Mouse (Mus musculus) stomach, embryonic 14.5 days (tissue): ENCODE results near the gene Mpdu1. TPM values are rescaled to one million over a fixed set of nuclear protein-coding genes. Genes with fewer than 3 reads are reported as not detected.

Experiments used
- ATAC-seq: fragments of 200-750 bp; cut with Nextera tagmentation; 2 replicates; pipeline ENCODE4 v1.8.0; 2017; ENCODE audit warnings: low read depth, moderate TSS enrichment; ENCODE audit not compliant: insufficient number of reproducible peaks, insufficient read depth, low FRiP score
- H3K27ac ChIP-seq: fragments of 300-500 bp; sonication (generic); 2 replicates; pipeline ENCODE4 v1.5.1; 2014; ENCODE audit warnings: mild to moderate bottlenecking, low read length, moderate library complexity, mixed read lengths
- H3K27me3 ChIP-seq: fragments of 300-500 bp; sonication (generic); 2 replicates; pipeline ENCODE4 v1.6.1; 2014; ENCODE audit warnings: low read length, control low read depth, mixed read lengths; ENCODE audit not compliant: control insufficient read depth, insufficient read depth
- H3K36me3 ChIP-seq: fragments of 300-500 bp; sonication (generic); 2 replicates; pipeline ENCODE4 v1.6.1; 2014; ENCODE audit warnings: mild to moderate bottlenecking, control low read depth, low read length, moderate library complexity, mixed read lengths; ENCODE audit not compliant: control insufficient read depth, insufficient read depth
- H3K4me1 ChIP-seq: fragments of 300-500 bp; sonication (generic); 2 replicates; pipeline ENCODE4 v1.6.1; 2014; ENCODE audit warnings: low read length, control low read depth, mixed read lengths; ENCODE audit not compliant: control insufficient read depth, insufficient read depth
- H3K4me2 ChIP-seq: fragments of 300-500 bp; sonication (generic); replicated peaks from 2 replicates; pipeline ENCODE4 v1.6.1; 2014; ENCODE audit warnings: low read depth, low read length, control low read depth
- H3K4me3 ChIP-seq: fragments of 300-500 bp; sonication (generic); 2 replicates; pipeline ENCODE4 v1.5.1; 2014; ENCODE audit warnings: low read depth, low read length, control low read depth
- H3K9ac ChIP-seq: fragments of 300-500 bp; sonication (generic); replicated peaks from 2 replicates; pipeline ENCODE4 v1.6.1; 2014; ENCODE audit warnings: low read depth, mild to moderate bottlenecking, control low read depth, low read length, moderate library complexity, mixed read lengths
- H3K9me3 ChIP-seq: fragments of 300-500 bp; sonication (generic); 2 replicates; pipeline ENCODE4 v1.6.1; 2016; ENCODE audit warnings: low read depth, low read length, control low read depth; ENCODE audit not compliant: control insufficient read depth
- WGBS: fragments of 180-500 bp; shearing (Covaris S2); extraction: QIAGEN DNeasy Blood & Tissue Kit; methylation state at CpG from one replicate; pipeline ENCODE4 v1.1.7; 2014; 5-methylcytosine and 5-hydroxymethylcytosine counted together
- polyA plus RNA-seq: library from polyadenylated mRNA; unstranded; fragments of >200 nt; fragmentation: Nextera tagmentation; extraction: Ambion mirVana; gene quantifications from 2 replicates; pipeline ENCODE4 v1.2.1, GENCODE M21; 2014

Gene Mpdu1
- polyA plus RNA-seq, 1 experiment from 2014 or later = 49.9 TPM

- ATAC-seq = peak; percentile 50; the same call in 1 of the 2 replicates
- H3K36me3 ChIP-seq = no peaks in the 10 kb centered on the region
Observed at GRCm38 (mm10) chr11:69695046-69695360, 32.6 kb upstream of the Mpdu1 start.

GRCm38 (mm10) chr11:69693421-69693965 lies 31.1 kb upstream of the Mpdu1 start:
- H3K36me3 ChIP-seq = no peaks in the 10 kb centered on the region
- H3K27me3 ChIP-seq = no peaks in the 10 kb centered on the region
- H3K9me3 ChIP-seq = no peaks in the 10 kb centered on the region
- 49% methylated on average over 11 of the region's 11 CpGs for WGBS
- no peak overlapping the region for H3K4me3 ChIP-seq
- H3K9ac ChIP-seq = no peak overlapping the region
- no peak overlapping the region for H3K4me2 ChIP-seq
- no peak for ATAC-seq
- no peaks in the 10 kb centered on the region; the same call in 1 of the 2 replicates for H3K4me1 ChIP-seq
- H3K27ac ChIP-seq = no peak overlapping the region

More at GRCm38 (mm10) chr11:69695046-69695360, 32.6 kb upstream of the Mpdu1 start:
- WGBS = 21% methylated on average over 6 of the region's 6 CpGs
- H3K27ac ChIP-seq = no peak overlapping the region
- no peaks in the 10 kb centered on the region; the same call in 1 of the 2 replicates for H3K4me1 ChIP-seq
- H3K4me3 ChIP-seq = peak overlapping the region; percentile 50
- peak overlapping the region; percentile 72 for H3K4me2 ChIP-seq
- H3K9ac ChIP-seq = peak overlapping the region; percentile 54
- H3K9me3 ChIP-seq = no peaks in the 10 kb centered on the region
- H3K27me3 ChIP-seq = no peaks in the 10 kb centered on the region

DNA sequence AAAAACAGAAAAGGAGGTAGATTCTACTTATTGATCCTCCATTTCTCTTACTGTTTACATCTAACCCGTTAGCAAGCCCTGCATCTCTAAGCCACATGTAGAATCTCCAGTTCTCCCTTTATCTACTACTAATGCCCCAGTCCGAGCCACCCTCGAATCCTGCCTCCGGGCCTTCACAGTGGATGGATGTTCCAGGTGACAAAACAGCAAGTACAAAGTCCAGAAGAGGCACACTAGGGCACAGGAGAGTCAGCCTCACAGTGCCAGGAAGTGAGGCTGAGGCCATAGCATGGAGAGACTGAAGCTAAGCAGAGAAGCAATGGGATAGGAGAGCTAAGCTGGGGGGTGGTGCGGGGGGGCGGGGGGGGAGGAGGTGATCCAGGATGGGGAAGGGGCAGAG lies 30.4 kb upstream of the Mpdu1 start:
- no peak overlapping the region for H3K27ac ChIP-seq
- no peaks in the 10 kb centered on the region; the same call in 1 of the 2 replicates for H3K4me1 ChIP-seq
- H3K36me3 ChIP-seq = no peaks in the 10 kb centered on the region
- no peak overlapping the region for H3K9ac ChIP-seq
- no peaks in the 10 kb centered on the region for H3K9me3 ChIP-seq
- H3K4me3 ChIP-seq = no peak overlapping the region
- ATAC-seq = no peak
- no peaks in the 10 kb centered on the region for H3K27me3 ChIP-seq
- H3K4me2 ChIP-seq = no peak overlapping the region
- WGBS = 78% methylated on average over 6 of the region's 6 CpGs

- Histone ChIP-seq H3K9me3 (no peaks in the 10 kb centered on the region), H3K27ac (no peak overlapping the region), H3K9ac (no peak overlapping the region), H3K4me2 (no peak overlapping the region), H3K27me3 (no peaks in the 10 kb centered on the region), H3K36me3 (no peaks in the 10 kb centered on the region), H3K4me3 (no peak overlapping the region), H3K4me1 (no peaks in the 10 kb centered on the region; the same call in 1 of the 2 replicates)
- no peak for ATAC-seq
- 72% methylated on average over 9 of the region's 9 CpGs for WGBS
Observed at GRCm38 (mm10) chr11:69692196-69692811, 29.9 kb upstream of the Mpdu1 start.

- 86% methylated on average over 1 of the region's 1 CpGs for WGBS
- H3K9ac ChIP-seq = no peak overlapping the region
- H3K27ac ChIP-seq = no peak overlapping the region
- H3K4me1 ChIP-seq = peaks cover 12% of the 10 kb centered on the region; the same call in 1 of the 2 replicates
- H3K4me3 ChIP-seq = no peak overlapping the region
- H3K9me3 ChIP-seq = no peaks in the 10 kb centered on the region
- no peaks in the 10 kb centered on the region for H3K27me3 ChIP-seq
- H3K36me3 ChIP-seq = no peaks in the 10 kb centered on the region
- H3K4me2 ChIP-seq = no peak overlapping the region
- ATAC-seq = no peak
Observed at GRCm38 (mm10) chr11:69689891-69690290, 27.4 kb upstream of the Mpdu1 start.

DNA sequence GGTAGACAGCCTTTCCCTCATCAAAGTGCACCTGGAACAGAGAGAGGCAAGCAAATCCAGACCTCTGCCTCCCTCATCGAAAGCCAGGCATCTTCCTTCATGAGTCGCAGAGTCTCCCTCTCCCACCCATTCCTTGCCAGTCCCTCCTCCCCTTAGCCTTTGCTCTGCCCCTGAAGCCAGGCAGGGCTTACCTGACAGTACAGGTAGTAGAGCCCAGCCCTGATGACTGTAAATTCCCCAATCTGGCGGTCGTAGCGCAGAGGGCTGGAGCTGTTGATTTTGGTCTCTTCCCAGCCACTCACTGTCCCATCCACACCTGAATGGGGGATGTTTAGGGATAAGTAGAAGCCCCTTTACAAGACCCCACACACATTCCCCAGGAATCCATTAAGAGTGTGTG lies 24.6 kb upstream of the Mpdu1 start:
- Histone ChIP-seq H3K4me3 (no peak overlapping the region), H3K4me1 (peaks cover 12% of the 10 kb centered on the region; the same call in 1 of the 2 replicates), H3K9me3 (no peaks in the 10 kb centered on the region), H3K36me3 (no peaks in the 10 kb centered on the region), H3K4me2 (no peak overlapping the region; the same call in 1 of the 2 replicates), H3K27me3 (no peaks in the 10 kb centered on the region), H3K27ac (no peak overlapping the region), H3K9ac (no peak overlapping the region; the same call in 1 of the 2 replicates)
- WGBS = 50% methylated on average over 5 of the region's 5 CpGs
- no peak for ATAC-seq

- H3K4me2 ChIP-seq = no peak overlapping the region; the same call in 1 of the 2 replicates
- peaks cover 12% of the 10 kb centered on the region; the same call in 1 of the 2 replicates for H3K4me1 ChIP-seq
- no peak overlapping the region for H3K4me3 ChIP-seq
- no peak for ATAC-seq
- H3K27ac ChIP-seq = no peak overlapping the region
- no peaks in the 10 kb centered on the region for H3K27me3 ChIP-seq
- no peak overlapping the region; the same call in 1 of the 2 replicates for H3K9ac ChIP-seq
- no peaks in the 10 kb centered on the region for H3K9me3 ChIP-seq
- 6% methylated on average over 4 of the region's 4 CpGs for WGBS
- no peaks in the 10 kb centered on the region for H3K36me3 ChIP-seq
Observed at GRCm38 (mm10) chr11:69686377-69686776, 23.9 kb upstream of the Mpdu1 start.

DNA sequence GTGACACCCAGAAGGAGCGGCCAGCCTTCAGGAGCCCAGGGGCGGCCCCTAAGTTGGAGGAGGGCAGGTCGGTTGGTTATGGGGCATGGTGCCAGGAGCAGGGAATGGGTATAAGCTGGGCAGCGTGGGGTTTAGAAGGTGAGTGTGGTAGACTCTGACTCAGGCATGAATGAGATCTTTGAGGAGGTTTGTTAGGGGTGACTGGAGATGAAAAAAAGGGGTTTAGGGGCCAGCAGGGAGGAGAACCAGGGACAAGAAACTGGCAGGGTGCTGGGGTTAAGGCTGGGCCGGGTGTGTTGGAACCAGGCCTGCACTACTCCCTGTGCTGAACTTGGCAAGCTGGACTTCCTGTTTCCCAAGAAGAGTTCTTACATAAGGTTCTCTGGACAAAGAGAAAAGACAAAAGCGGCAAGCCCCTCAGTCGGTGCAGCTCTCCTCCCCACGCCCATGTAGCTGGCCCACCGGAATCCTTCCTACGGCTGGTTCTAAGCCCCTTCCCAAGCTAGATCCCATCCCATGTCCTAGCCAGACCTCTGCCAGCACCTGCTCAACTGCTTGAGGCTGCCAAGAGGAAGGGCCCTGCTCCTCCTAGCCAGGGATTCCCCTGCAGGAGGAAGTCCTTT lies 23.2 kb upstream of the Mpdu1 start, which contains the start of gene Tnfsf13:
Gene Tnfsf13 (minus strand): TSS at position 259 of the 623 bp plus-strand sequence.
- no peak within 1 kb of the TSS for H3K4me3 ChIP-seq
- peak within 1 kb of the TSS; percentile 68; the same call in 1 of the 2 replicates for H3K27ac ChIP-seq
- no peaks in the 10 kb centered on the region for H3K27me3 ChIP-seq
- ATAC-seq = no peak
- H3K4me2 ChIP-seq = no peak within 1 kb of the TSS; the same call in 1 of the 2 replicates
- WGBS = 66% methylated on average over 10 of the region's 10 CpGs
- no peaks in the 10 kb centered on the region for H3K36me3 ChIP-seq
- H3K9me3 ChIP-seq = no peaks in the 10 kb centered on the region
- H3K9ac ChIP-seq = no peak within 1 kb of the TSS; the same call in 1 of the 2 replicates
- H3K4me1 ChIP-seq = peaks cover 16% of the 10 kb centered on the region
